Mouse (Mus musculus) right cerebral cortex, adult 2 months (tissue): ENCODE measurements at regions not wholly inside any gene's neighbourhood (a gene's known extent, or its start where the extent isn't known, plus 50 kb on each side); places are given as distances from the start of the nearest gene placed in this dataset.
A peak's percentile ranks its signal among the peaks of the same experiment; 100 is the strongest.
"Not testable (repeated sequence)": the region's sequence is repeated elsewhere in the genome, so short reads cannot be mapped to it uniquely, and the experiment has no call there.

Source experiments
- DNase-seq, 2 experiments: peaks; one replicate each; pipeline ENCODE4 v3.0.0; 2021 to 2022; ENCODE audit warnings: low spot score in 2 of 2

DNA sequence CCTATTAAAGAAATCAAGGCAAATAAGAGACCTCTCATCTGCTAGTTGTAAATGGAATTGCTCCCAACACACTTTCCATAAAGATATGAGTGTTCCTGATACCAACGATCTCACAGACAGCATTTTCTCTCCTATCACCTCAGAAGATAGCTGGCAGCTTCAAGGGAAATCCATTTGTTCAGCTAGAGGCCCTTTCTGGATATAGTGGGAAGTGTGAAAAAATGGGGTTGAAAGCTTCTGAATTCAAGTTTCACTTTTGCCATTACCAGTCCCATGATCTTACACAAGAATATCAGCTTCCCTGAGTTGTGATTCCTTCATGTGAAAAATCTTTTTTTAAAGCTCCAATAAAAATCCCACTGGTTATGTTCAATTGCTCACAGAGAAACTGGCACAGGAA, 369.1 kb upstream of the Zfp703 start:
- DNase-seq = no peak

DNA sequence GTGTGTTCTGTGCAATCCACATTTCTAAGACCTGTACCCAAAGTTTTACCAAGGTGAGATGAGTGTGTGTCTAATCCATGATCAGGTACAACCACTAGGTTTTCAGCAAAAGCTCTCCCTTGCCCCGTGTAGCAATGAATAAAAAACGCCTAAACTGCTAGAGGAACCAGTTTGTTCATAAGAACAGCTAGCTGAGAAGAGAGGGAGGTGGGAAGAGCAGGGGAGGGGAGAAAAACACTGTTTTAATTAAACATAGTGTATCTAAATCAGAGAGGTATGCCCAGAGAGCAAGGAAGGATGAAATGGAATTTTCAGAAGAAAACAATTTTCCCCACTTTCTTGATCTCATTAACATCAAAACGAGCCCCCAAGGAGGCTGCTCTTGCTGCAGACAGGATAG, 368.5 kb upstream of the Zfp703 start:
- no peak for DNase-seq

DNA sequence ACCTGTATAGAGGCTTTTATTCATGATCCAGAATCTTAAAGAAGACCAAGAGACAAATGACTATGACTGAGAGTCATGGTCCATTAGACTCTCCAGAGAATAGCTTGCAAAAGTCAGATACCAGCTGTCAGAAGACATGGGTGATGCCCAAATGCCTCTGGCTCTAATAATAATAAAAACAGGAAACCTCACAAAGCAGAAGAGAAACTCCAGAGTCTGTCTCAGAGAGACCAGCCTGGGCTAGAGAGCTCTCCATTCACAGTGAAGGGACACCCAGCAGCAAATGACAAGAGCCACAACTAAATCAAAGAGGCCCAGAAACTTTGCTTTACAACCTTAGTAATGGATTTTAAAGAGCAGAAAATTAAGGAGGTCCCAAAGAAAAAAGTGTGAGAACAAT, 365.0 kb upstream of the Zfp703 start:
- no peak for DNase-seq

DNA sequence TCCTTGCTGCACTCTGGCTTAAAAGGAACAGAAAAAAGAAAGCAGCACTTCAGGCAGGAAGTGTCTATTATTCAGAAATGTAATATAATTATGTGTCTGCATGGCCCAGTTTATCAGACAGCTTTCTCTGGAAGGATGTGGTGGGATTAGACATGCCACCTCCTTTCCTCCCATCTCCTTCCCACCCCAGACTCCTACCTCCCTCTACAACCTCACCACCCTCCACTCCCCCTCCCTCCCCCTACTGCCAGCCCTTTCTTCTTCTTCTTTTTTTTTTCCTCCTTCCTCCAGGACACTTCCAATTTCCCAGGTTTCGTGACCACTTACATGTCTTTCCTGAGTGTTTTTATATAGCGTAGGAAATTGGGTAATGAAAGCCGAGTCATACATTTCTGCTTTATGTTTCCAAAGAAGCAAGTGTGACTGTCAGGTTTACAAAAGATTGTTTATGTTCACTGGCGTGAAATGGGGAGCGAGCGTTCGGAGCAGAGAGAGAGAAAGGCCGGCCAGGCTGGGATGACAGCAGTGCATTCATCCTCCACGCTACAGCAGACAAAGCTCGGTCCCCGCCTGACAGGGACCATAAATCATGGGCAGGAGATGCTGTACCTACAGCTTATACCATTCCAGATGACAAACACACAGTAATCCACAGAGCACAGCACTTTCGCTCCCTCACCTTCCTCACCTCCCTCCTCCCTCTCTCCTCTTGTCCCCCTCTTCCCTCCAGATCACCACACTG, 354.6 kb upstream of the Zfp703 start:
- no peak for DNase-seq

DNA sequence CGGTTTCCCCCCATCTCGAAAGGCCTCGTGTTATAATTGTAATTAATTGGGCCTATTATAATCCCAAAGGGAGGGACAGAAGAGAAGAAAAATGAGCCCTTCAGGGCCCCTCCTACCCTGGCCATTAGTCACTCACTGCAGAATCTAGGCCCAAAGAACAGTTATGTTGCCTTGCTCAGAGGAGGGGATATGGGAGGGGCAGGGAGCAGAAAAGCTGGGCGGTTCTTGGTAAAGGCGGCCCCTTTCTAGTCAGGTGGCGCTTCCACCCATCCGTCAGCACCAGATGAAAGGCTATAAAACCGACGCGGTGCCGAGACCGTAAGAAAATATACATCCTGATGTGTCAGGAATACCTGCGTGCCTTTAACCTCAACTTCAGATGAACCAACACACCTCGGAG, 350.9 kb upstream of the Zfp703 start:
- no peak for DNase-seq

DNA sequence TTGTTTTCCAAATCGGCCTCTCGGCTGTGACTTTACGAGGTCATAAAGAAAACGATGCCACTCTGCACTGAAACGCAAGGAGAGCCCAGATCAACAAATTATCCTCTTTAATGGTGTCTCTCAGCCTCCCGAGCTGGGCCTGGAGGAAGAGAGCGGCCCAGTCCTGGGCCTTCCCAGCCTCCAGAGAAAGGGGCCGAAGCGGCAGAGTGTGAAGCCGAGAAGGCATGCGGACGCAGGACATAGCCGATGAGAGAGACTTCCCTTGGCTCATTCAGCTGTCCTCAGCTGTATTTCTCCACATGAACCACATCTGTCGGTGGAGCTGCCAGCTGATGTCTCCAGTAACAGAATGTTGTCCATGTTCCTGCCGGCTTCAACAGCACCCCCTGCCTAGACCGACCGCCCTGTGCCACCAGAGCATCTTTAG, 350.5 kb upstream of the Zfp703 start:
- DNase-seq = no peak

DNA sequence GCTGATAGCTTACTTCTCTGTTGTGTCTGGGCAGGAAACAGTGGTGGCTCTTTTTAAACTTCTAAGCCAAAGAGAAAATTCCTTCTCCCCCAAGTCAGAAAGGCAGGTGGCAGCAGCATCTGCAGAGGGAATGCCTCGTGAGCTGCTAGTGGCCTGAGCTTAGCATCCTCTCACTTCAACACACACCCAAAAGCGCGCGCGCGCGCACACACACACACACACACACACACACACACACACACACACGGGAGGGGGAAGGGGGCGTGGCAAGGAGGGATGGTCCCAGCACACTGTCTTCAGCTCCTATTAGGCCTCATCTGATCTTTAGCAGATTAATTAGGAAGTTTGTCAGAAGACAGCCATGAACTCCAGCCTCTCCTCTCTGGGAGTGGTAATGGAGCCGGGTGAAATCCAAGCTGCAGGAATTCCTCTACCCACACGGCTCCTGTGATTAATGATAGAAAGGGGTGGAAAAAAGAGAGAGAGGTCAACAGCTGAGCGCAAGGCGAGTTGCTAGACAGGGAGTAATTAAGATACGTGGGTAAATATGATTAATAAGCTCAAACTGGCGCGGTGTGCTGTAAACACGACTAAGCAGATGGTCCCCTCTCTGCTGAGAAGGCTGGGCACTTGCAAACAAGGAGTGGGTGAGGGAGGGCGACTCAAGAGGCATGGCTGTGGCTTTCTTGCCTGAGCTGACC, 349.8 kb upstream of the Zfp703 start:
- no peak for DNase-seq

DNA sequence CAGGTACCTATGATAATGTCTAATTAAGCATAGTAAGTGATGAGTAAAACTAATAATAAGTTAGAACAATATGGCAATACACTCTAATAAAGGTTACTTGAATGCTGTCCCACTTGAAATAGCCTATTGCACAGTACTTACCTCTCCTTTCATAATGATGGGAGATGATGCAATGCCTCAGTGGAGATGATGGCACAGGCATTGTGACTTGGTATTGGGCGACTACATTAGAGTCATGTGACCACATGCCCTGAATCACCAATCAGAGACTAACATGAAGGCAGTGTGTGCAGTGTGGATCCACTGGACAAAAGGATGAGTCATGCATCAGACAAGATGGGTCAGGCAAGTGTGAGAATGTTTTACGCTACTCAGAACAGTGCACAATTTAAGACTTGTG, 346.6 kb upstream of the Zfp703 start:
- no peak for DNase-seq

DNA sequence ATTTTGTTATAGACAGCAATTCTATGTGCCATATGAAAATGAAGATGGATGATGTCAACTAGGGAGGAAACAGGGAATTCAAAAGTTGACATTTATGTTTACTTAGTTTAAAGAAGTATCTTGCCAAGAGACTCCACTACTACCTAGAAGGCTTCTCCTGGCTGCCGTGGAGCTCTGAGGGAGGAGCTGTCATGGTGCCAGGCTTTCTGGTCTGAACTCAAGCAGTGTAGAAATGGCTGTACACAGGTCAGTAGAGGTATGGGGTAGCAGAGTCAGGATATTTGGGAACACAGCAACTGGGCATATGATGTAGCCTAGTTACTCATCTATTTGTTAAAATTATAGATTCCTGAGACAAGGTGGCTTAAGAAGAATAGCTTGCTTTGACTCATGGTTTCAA, 341.4 kb upstream of the Zfp703 start:
- no peak for DNase-seq

DNA sequence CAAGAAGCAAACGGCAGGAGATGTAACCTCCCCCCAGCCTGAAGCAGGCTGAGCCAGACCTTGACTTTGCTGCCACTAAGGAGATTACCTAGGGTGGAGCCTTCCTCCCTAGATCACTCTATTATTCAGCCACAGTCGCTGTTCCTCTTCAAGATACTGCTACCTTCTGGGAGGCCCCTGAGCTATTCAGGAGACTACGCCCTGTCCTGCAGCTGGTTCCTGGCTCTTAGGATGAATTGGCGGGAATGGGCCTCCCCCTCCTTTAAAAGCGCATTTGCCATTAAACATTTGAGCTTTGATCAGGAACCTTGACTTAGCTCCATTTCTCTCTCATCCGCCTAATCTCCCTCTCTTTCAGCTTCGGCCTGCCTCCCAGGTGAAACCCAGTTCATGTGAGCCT, 331.8 kb upstream of the Zfp703 start:
- not testable (repeated sequence) for DNase-seq

DNA sequence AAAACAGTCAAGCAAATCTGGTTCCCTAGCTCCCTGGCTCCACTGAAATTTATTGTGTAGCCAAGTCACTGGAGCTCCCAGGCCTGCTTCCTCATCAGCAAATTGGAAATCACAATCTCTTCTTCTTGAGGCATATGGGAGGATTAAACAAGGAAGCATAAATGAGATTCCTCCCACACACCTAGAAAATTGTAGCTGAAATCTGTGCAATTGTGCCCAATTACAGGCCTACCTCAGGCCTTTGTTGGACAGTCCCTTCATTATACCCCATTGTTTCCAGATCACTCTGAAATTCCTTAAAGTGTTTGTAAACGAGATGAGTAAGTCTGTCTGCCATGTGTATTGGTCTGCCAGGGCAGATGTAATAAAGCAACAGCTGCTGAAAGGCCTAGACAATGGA, 326.8 kb upstream of the Zfp703 start:
- peak; percentile 14 to 22 for DNase-seq

DNA sequence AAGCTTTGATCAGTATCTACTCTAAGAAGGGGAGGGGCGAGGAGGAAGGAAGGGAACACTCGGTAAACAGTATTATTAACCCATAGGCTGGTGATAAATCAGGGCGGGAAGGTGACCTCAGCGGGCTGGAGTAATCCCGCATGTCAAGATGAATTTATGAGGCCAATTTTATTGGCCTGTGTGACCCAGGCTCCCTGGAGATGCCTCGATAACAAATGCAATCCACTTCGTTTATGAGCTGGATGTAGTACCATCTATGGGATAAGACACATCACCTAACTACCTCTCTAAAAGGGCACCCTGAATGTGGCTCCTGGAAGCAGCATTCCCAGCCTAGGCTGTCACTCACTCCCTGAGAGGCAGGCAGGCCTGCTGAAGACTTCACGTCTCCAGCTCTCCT, 321.2 kb upstream of the Zfp703 start:
- DNase-seq = no peak

DNA sequence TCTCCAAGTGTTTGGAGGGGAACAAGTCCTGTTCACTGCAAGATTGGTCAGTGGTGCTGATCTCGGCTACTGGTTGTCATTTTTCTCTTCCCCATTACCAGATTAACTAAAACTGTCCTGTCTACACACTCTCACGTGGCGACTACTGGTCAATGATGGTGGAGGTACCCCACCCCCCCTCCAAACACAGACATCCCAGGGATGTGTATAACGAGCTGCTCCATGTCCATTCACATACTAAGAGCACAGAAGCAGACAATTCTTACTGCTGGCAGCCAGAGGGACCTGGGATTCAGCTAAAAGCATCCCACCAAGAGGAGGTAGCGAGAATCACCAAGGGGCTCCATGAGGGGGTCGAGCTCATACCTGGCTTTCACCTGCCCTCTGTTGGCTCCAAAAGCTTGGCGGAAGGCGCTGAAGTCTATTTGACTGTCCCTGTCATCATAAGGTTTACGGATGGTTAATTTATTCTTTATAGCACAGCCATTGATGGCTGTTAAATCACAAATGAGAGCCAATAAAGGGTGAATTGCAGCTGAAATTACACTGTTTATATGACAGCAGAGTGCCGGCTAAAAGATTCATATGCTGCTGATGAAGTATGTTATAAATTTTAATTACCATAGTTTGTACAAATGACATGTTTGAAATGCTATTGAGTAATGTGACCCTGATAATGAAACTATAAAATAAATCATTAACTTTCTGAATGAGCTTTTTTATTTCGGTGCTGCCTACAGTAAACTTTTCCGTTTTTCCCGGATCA, 320.6 kb upstream of the Zfp703 start:
- no peak for DNase-seq

DNA sequence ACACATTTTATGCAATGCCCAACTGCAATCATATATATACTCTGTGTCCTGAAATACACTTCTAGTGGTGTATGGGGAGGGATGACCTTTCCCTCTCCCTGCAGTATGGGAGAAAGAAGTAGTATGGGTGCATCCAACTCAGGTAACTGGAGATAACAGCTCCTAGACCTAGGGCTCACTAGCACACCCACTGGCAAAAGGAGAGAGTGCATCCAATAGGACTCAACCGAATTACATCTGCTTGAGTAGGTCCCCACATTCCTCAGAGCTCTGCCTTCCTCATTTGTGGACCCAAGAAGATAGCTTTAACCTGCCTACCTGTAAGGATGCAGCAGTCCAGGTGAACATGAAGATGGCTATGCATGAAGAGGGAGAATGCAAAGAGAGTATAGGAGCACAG, 317.7 kb upstream of the Zfp703 start:
- DNase-seq = peak in 1 of 2 experiments; percentile 14

DNA sequence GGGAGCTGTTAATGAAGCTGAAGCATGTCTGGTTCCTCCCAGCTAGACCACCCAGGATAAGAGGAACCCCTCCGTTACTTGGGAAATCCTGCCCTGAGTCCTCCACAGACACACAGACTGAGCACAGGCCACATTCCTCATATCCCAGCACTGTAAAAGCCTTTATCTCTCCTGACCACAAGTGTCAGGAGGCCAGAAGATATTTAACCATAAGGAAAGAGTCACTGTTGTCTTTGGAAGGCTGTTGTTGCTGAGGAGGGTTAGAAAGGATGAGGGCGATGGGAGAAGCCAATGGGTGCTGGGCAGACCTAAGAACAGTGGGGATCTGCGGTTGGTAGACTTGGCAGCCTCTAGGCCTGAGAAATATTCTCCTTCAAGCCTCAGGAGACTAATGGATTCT, 307.6 kb upstream of the Zfp703 start:
- DNase-seq = no peak

DNA sequence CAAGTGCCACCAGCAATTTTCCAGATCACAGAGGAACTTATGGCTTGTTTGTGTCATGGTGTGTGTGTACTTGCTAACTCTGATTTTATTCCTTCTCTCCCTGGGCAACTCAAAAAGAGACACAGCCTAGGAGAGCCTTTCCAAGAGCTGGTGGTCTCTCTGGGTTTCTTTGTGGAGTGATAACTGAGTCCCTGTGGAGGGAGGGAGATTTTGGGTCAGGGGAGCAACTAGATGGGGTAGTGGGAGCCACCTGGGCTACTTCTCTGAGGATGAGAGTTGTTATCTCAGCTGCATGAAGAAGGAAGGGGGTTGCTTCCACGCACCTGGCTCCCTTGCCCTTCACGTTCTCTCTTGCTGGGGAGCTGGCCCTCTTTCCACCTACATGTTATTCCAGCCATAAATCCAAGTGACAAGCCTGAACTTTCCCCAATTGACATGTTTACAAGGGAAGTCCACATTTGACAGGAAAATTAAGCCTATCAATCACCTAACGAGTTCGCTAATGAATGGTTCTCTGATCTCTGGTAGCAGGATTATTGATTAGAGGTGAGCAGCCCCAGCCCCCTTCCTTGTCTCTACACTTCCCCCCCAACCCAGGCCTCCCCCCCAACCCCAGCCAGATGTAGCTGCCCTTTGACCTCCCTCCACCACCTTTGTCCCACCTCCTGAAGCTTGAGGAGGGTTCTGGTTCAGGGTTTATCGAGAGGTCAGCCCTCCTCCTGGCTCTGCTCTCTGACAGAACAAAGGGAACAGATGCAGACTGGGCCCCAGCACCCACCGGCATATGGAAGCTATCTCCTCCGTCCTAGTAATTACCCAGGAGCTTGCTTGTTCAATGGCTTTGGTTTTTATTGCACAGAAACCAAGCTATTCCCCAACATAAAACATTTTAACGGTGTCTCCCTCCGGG, 304.4 kb upstream of the Zfp703 start:
- DNase-seq = no peak

DNA sequence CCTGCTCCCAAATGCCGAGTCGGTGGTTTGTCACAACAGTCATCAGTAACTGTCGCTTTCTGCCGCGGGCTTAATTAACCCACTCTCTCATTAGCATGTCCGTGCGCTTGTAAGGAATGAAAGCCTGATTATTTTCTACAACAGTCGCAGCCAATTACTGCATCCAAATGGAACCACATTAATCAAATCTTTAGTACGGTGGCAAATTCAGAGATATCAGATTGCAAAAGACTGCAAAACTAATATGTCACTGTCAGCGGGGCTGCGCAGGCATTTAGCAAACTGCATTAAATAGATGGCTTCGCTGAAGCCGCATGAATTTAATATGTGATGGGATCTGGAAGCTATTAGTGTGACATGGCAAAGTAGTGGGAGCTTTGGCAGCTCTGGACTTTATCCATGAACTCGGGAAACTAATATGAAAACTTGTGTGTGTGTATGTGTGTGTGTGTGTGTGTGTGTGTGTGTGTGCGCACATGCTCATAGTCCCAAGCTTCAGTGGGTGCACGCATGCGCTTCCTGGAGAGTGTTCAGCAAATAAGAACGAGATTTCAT, 299.5 kb upstream of the Zfp703 start:
- peak in 1 of 2 experiments; percentile 5 for DNase-seq

DNA sequence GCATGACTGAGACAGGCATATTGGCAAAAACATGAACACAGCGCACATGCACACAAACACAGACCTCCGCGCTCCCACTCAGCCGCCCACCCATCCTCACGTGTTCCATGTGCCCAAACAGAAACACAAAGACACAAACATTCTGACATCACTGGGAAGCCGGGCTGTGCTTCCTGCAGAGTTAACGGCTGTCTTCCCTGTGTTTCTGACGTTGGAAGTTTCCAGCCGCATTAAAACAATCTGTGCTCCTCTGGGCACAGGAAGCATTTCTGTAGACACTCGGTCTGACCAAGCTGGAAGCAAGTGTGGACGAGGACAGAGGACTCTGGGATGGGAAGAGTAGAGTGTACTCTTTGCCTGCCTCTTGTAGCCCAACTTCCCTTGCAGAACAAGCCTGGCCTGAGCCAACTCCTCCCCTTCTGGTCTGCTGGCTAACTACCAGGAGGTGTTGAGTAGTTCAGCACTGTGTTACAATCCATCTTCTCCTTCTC, 296.2 kb upstream of the Zfp703 start:
- peak; percentile 53 for DNase-seq

DNA sequence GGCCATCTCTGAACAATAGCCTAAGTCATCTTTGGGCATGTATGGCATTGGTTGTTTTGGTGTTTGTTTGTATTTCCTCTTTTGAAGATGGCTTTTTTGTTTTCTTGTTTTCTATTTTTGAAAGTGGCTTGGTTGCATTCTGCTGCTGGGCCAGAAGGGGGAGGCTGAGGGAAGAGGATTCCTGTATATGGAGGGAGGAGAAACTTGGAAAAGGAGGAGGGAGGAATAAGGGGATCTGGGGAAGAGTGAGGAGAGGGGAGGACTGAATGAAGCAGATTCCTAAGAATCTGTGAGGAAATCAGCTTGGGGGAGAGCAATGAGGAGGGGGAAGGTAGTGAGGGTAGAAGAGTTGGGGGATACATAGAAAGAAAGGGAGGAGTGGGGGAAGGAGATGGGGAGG, 290.0 kb upstream of the Zfp703 start:
- peak; percentile 12 to 44 for DNase-seq

DNA sequence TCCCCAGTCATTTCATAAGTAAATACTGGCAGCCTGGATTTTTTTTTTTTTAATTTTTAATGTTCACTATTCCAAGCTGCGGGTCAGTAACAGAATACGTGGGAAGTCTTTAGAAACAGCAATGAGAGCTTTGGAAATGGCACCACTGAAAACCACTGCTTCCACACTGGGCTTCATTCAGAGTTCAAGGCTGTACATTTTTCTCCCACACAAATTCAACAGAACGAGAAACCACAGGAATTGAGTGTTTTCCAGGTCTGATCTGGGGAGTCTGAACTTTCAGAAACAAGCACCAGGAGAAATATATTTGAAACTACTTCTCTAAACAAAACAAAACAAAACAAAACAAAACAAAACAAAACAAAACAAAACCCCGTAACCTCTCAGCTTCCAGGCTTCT, 289.1 kb upstream of the Zfp703 start:
- no peak for DNase-seq
